Mouse (Mus musculus) hindbrain, embryonic 11.5 days (tissue): Measurements from ENCODE around the gene Ttc34. TPM values are rescaled to one million over a fixed set of nuclear protein-coding genes. Genes with fewer than 3 reads are reported as not detected.

Source experiments
- ATAC-seq: fragments of 200-750 bp; cut with Nextera tagmentation; 2 replicates; pipeline ENCODE4 v1.8.0; 2017; ENCODE audit warnings: mild to moderate bottlenecking, moderate TSS enrichment, moderate library complexity; ENCODE audit not compliant: low FRiP score
- DNase-seq: peaks from one replicate; pipeline ENCODE4 v3.0.0-alpha.2; 2015; ENCODE audit warnings: low spot score
- H3K27ac ChIP-seq: fragments of 300-500 bp; sonication (generic); 2 replicates; pipeline ENCODE4 v1.5.1; 2014; ENCODE audit warnings: mild to moderate bottlenecking, low read depth, low read length
- H3K27me3 ChIP-seq: fragments of 300-500 bp; sonication (generic); 2 replicates; pipeline ENCODE4 v1.6.1; 2014; ENCODE audit warnings: mild to moderate bottlenecking, low read length, moderate library complexity, mixed read lengths; ENCODE audit not compliant: control insufficient read depth, insufficient read depth
- H3K36me3 ChIP-seq: fragments of 300-500 bp; sonication (generic); 2 replicates; pipeline ENCODE4 v1.6.1; 2014; ENCODE audit warnings: mild to moderate bottlenecking, low read length, moderate library complexity, mixed read lengths; ENCODE audit not compliant: control insufficient read depth, insufficient read depth
- H3K4me1 ChIP-seq: fragments of 300-500 bp; sonication (generic); replicated peaks from 2 replicates; pipeline ENCODE4 v1.6.1; 2014; ENCODE audit warnings: low read length, mixed read lengths; ENCODE audit not compliant: control insufficient read depth, insufficient read depth
- H3K4me2 ChIP-seq: fragments of 300-500 bp; sonication (generic); replicated peaks from 2 replicates; pipeline ENCODE4 v1.6.1; 2014; ENCODE audit warnings: mild to moderate bottlenecking, low read depth, low read length
- H3K4me3 ChIP-seq: fragments of 300-500 bp; sonication (generic); 2 replicates; pipeline ENCODE4 v1.5.1; 2014; ENCODE audit warnings: low read depth, low read length
- H3K9ac ChIP-seq: fragments of 300-500 bp; sonication (generic); 2 replicates; pipeline ENCODE4 v1.6.1; 2014; ENCODE audit warnings: low read depth, low read length
- H3K9me3 ChIP-seq: fragments of 300-500 bp; sonication (generic); 2 replicates; pipeline ENCODE4 v1.6.1; 2016; ENCODE audit warnings: low read length; ENCODE audit not compliant: control insufficient read depth
- WGBS: fragments of 180-500 bp; shearing (Covaris S2); extraction: QIAGEN DNeasy Blood & Tissue Kit; methylation state at CpG from one replicate; pipeline ENCODE4 v1.1.7; 2014; 5-methylcytosine and 5-hydroxymethylcytosine counted together
- polyA plus RNA-seq: library from polyadenylated mRNA; unstranded; fragments of >200 nt; fragmentation: Nextera tagmentation; extraction: Ambion mirVana; gene quantifications from 2 replicates; pipeline ENCODE4 v1.2.1, GENCODE M21; 2014

The Ttc34 gene
- polyA plus RNA-seq, 1 experiment from 2014 or later = 0.09 TPM

GRCm38 (mm10) chr4:154864271-154864771 lies 27.1 kb downstream of the Ttc34 start:
- H3K4me1 ChIP-seq = peaks cover 2% of the 10 kb centered on the region
- peak overlapping the region; percentile 34 for H3K4me2 ChIP-seq
- peak overlapping the region; percentile 63 for H3K9ac ChIP-seq
- peak overlapping the region; percentile 52; the same call in 1 of the 2 replicates for H3K27ac ChIP-seq
- 2% methylated on average over 18 of the region's 18 CpGs for WGBS
- no peaks in the 10 kb centered on the region for H3K36me3 ChIP-seq
- peak overlapping the region; percentile 15 for H3K4me3 ChIP-seq
- peak; percentile 97 for DNase-seq
- no peaks in the 10 kb centered on the region for H3K27me3 ChIP-seq
- no peaks in the 10 kb centered on the region for H3K9me3 ChIP-seq
- peak; percentile 92 for ATAC-seq

- no peaks in the 10 kb centered on the region for H3K36me3 ChIP-seq
- H3K27me3 ChIP-seq = no peaks in the 10 kb centered on the region
- peaks cover 2% of the 10 kb centered on the region for H3K4me1 ChIP-seq
- ATAC-seq (no peak), DNase-seq (no peak)
- peak overlapping the region; percentile 52; the same call in 1 of the 2 replicates for H3K27ac ChIP-seq
- peak overlapping the region; percentile 63 for H3K9ac ChIP-seq
- H3K4me2 ChIP-seq = no peak overlapping the region
- 83% methylated on average over 18 of the region's 18 CpGs for WGBS
- no peaks in the 10 kb centered on the region for H3K9me3 ChIP-seq
- H3K4me3 ChIP-seq = no peak overlapping the region; the same call in 1 of the 2 replicates
Measured at GRCm38 (mm10) chr4:154864961-154865760, 27.9 kb downstream of the Ttc34 start.

GRCm38 (mm10) chr4:154866391-154866790 lies 29.1 kb downstream of the Ttc34 start:
- no peak for DNase-seq
- ATAC-seq = no peak
- H3K9me3 ChIP-seq = no peaks in the 10 kb centered on the region
- H3K36me3 ChIP-seq = no peaks in the 10 kb centered on the region
- H3K27me3 ChIP-seq = no peaks in the 10 kb centered on the region
- no peak overlapping the region for H3K27ac ChIP-seq
- no peak overlapping the region for H3K4me2 ChIP-seq
- H3K4me1 ChIP-seq = peaks cover 2% of the 10 kb centered on the region
- no peak overlapping the region for H3K4me3 ChIP-seq
- 89% methylated on average over 5 of the region's 5 CpGs for WGBS
- no peak overlapping the region for H3K9ac ChIP-seq

- no peak for ATAC-seq
- Histone ChIP-seq H3K9ac (no peak overlapping the region), H3K36me3 (no peaks in the 10 kb centered on the region), H3K27ac (no peak overlapping the region), H3K4me1 (peaks cover 8% of the 10 kb centered on the region), H3K27me3 (0 out of 2 replicates have a peak, but pooled peaks cover 2% of the 10 kb centered on the region), H3K9me3 (no peaks in the 10 kb centered on the region), H3K4me2 (no peak overlapping the region), H3K4me3 (no peak overlapping the region)
- 83% methylated on average over 6 of the region's 6 CpGs for WGBS
- DNase-seq = no peak
Measured at GRCm38 (mm10) chr4:154867257-154867656, 30.0 kb downstream of the Ttc34 start.

- ATAC-seq (no peak), DNase-seq (no peak)
- 90% methylated on average over 7 of the region's 7 CpGs for WGBS
- no peak within 1 kb of the TSS for H3K4me2 ChIP-seq
- no peak within 1 kb of the TSS for H3K4me3 ChIP-seq
- no peak within 1 kb of the TSS for H3K27ac ChIP-seq
- no peak within 1 kb of the TSS for H3K9ac ChIP-seq
- peaks cover 8% of the 10 kb centered on the region for H3K4me1 ChIP-seq
- no peaks in the 10 kb centered on the region for H3K9me3 ChIP-seq
- 0 out of 2 replicates have a peak, but pooled peaks cover 2% of the 10 kb centered on the region for H3K27me3 ChIP-seq
- no peaks in the 10 kb centered on the region for H3K36me3 ChIP-seq
Measured at GRCm38 (mm10) chr4:154869440-154869839, 32.2 kb downstream of the Ttc34 start, which contains the start of gene Mmel1. Mmel1 (plus strand) TSS chr4:154869585.

- DNase-seq = no peak
- WGBS = 74% methylated on average over 4 of the region's 4 CpGs
- H3K4me1 ChIP-seq = peaks cover 5% of the 10 kb centered on the region; the same call in 1 of the 2 replicates
- no peak overlapping the region for H3K4me2 ChIP-seq
- no peak overlapping the region for H3K4me3 ChIP-seq
- no peak overlapping the region for H3K27ac ChIP-seq
- no peak overlapping the region for H3K9ac ChIP-seq
- 0 out of 2 replicates have a peak, but pooled peaks cover 2% of the 10 kb centered on the region for H3K27me3 ChIP-seq
- H3K36me3 ChIP-seq = no peaks in the 10 kb centered on the region
- ATAC-seq = no peak
- H3K9me3 ChIP-seq = no peaks in the 10 kb centered on the region
Measured at GRCm38 (mm10) chr4:154870721-154871120, 33.5 kb downstream of the Ttc34 start.

- Histone ChIP-seq H3K36me3 (no peaks in the 10 kb centered on the region), H3K27ac (no peak overlapping the region), H3K4me3 (0 out of 2 replicates have a peak overlapping the region, but pooled peaks have one; percentile 9), H3K9me3 (no peaks in the 10 kb centered on the region), H3K9ac (peak overlapping the region; percentile 34; the same call in 1 of the 2 replicates), H3K4me1 (peaks cover 5% of the 10 kb centered on the region; the same call in 1 of the 2 replicates), H3K4me2 (peak overlapping the region; percentile 30), H3K27me3 (0 out of 2 replicates have a peak, but pooled peaks cover 2% of the 10 kb centered on the region)
- ATAC-seq (peak; percentile 54), DNase-seq (peak; percentile 50)
- 6% methylated on average over 12 of the region's 13 CpGs for WGBS
Measured at GRCm38 (mm10) chr4:154871757-154872251, 34.5 kb downstream of the Ttc34 start.

GRCm38 (mm10) chr4:154873186-154873585 lies 35.9 kb downstream of the Ttc34 start:
- H3K4me3 ChIP-seq = no peak overlapping the region
- H3K36me3 ChIP-seq = no peaks in the 10 kb centered on the region
- 0 out of 2 replicates have a peak, but pooled peaks cover 2% of the 10 kb centered on the region for H3K27me3 ChIP-seq
- no peak for DNase-seq
- WGBS = 76% methylated on average over 6 of the region's 6 CpGs
- no peak overlapping the region for H3K4me2 ChIP-seq
- H3K4me1 ChIP-seq = peaks cover 5% of the 10 kb centered on the region; the same call in 1 of the 2 replicates
- no peak for ATAC-seq
- no peak overlapping the region for H3K9ac ChIP-seq
- H3K27ac ChIP-seq = no peak overlapping the region
- no peaks in the 10 kb centered on the region for H3K9me3 ChIP-seq
